Mouse (Mus musculus): ENCODE results near the gene Gspt1. TPM values are rescaled to one million over a fixed set of nuclear protein-coding genes. Genes with fewer than 3 reads are reported as not detected.

Gene Gspt1
- total and polyA plus RNA-seq, 3 experiments = 84.4 to 547 (median 376) TPM

DNA sequence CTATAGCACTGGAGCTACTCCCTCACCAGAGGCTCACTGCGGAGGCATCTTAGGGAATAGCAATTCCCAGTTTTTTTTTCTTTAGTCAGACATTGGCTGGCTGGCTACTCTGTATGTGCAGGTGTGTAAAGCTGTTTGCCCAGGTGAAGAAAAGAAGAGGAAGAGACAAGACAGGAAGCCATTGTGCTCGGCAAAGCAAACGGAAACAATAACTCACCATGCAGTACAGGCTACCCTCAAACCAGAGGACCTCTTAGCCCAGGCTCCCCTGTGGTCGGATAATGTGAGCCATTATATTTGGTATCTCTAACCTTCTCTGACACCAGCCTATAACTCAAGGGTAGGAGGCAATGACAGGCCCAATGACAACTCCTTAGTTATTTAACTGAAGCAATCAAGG is 57.1 kb downstream of the Gspt1 start:
- no peak overlapping the region for H3K27ac ChIP-seq (ENCODE audit: control insufficient read depth, low read depth, low read length)
- H3K9ac ChIP-seq (ENCODE audit: control insufficient read depth, low read depth, low read length, poor library complexity, severe bottlenecking) = no peak overlapping the region
- no peaks in the 10 kb centered on the region for H3K9me3 ChIP-seq (replicated peaks; ENCODE audit: insufficient read depth, low read length)
- peaks cover 43 to 48% of the 10 kb centered on the region in 2 experiments for H3K36me3 ChIP-seq (ENCODE audit: control insufficient read depth in 1 of 2, insufficient read depth in 2 of 2, low read length in 2 of 2)
- no peak for DNase-seq (ENCODE audit: low read depth, low spot score)
- no peak overlapping the region for H3K4me3 ChIP-seq (ENCODE audit: control insufficient read depth in 1 of 2, insufficient read depth in 1 of 2, low read depth in 2 of 2, low read length in 2 of 2)
- no peaks in the 10 kb centered on the region for H3K27me3 ChIP-seq (ENCODE audit: control insufficient read depth in 1 of 2, insufficient read depth in 2 of 2, low read length in 2 of 2)
- H3K4me1 ChIP-seq (ENCODE audit: control insufficient read depth in 1 of 2, insufficient read depth in 2 of 2, low read length in 2 of 2) = peaks cover 2 to 8% of the 10 kb centered on the region in 2 experiments; a peak in 2 of 4 replicates
- H3K79me2 ChIP-seq (ENCODE audit: control insufficient read depth, insufficient read depth, low read length, poor library complexity) = peaks cover 23% of the 10 kb centered on the region
- TF ChIP-seq POLR2AphosphoS2 (IDR thresholded peaks at IDR 0.05; ENCODE audit: low read length) = no peak
- no peak for TF ChIP-seq USF1 (IDR thresholded peaks at IDR 0.05; ENCODE audit: low read depth, low read length)
- no peak for TF ChIP-seq SMC3 (IDR thresholded peaks at IDR 0.05; ENCODE audit: low read depth, low read length)
- TF ChIP-seq TCF12 (IDR thresholded peaks at IDR 0.05; ENCODE audit: low read depth, low read length) = no peak
- TF ChIP-seq USF2 (IDR thresholded peaks at IDR 0.05; ENCODE audit: borderline replicate concordance in 1 of 2, insufficient read depth in 1 of 2, low read depth in 1 of 2, low read length in 2 of 2) = no peak
- no peak for TF ChIP-seq ELF1 (IDR thresholded peaks at IDR 0.05; ENCODE audit: low read depth, low read length)
- TF ChIP-seq ZKSCAN1 (IDR thresholded peaks at IDR 0.05; ENCODE audit: low read depth, low read length) = no peak
- no peak for TF ChIP-seq MYC (IDR thresholded peaks at IDR 0.05; ENCODE audit: low read depth, low read length)
- TF ChIP-seq MAFK (IDR thresholded peaks at IDR 0.05; ENCODE audit: borderline replicate concordance, low read depth, low read length) = no peak
- no peak for TF ChIP-seq TAL1 (IDR thresholded peaks at IDR 0.05; ENCODE audit: low read length)
- TF ChIP-seq ZC3H11A (IDR thresholded peaks at IDR 0.05; ENCODE audit: low read depth, low read length) = no peak
- TF ChIP-seq RCOR1 (IDR thresholded peaks at IDR 0.05; ENCODE audit: low read depth, low read length) = no peak
- TF ChIP-seq MAX (IDR thresholded peaks at IDR 0.05; ENCODE audit: low read length) = no peak
- no peak for TF ChIP-seq CTCF (IDR thresholded peaks at IDR 0.05 in 2 of 3, conservative IDR thresholded peaks at IDR 0.05 in 1 of 3; ENCODE audit: control insufficient read depth in 1 of 3, insufficient read depth in 1 of 3, low read depth in 2 of 3, low read length in 3 of 3, poor library complexity in 1 of 3, severe bottlenecking in 1 of 3)
- TF ChIP-seq NELFE (IDR thresholded peaks at IDR 0.05; ENCODE audit: low read depth, low read length) = no peak
- no peak for TF ChIP-seq RAD21 (IDR thresholded peaks at IDR 0.05; ENCODE audit: low read depth, low read length)
- no peak for TF ChIP-seq GATA1 (IDR thresholded peaks at IDR 0.05; ENCODE audit: low read depth, low read length)
- no peak for TF ChIP-seq EP300 (IDR thresholded peaks at IDR 0.05; ENCODE audit: low read depth in 1 of 2, low read length in 2 of 2)

DNA sequence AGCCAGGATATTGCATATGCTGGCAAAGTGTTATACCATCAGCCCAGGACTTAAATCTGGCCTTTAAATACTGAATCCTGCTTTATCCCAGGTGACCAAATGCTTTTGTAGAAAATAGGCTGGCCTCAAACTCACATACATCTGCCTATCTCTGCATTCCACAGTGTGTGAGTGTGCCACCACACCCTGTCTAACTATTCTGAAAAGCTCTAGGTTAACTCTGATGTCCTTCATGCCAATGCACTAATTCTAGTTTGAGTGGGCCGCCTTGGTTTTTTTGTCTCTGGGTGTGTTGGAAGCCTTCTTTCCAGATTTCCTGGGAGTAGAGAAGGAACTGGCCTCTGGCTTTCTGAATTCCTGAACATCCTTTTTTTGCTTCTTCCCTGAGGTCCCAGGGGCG is 60.9 kb downstream of the Gspt1 start:
- no peaks in the 10 kb centered on the region for H3K4me1 ChIP-seq (ENCODE audit: control insufficient read depth in 1 of 2, insufficient read depth in 2 of 2, low read length in 2 of 2)
- peaks cover 10 to 32% of the 10 kb centered on the region in 2 experiments for H3K36me3 ChIP-seq (ENCODE audit: control insufficient read depth in 1 of 2, insufficient read depth in 2 of 2, low read length in 2 of 2)
- H3K79me2 ChIP-seq (ENCODE audit: control insufficient read depth, insufficient read depth, low read length, poor library complexity) = peaks cover 3% of the 10 kb centered on the region; the same call in 1 of the 2 replicates
- no peak for DNase-seq (ENCODE audit: low read depth, low spot score)
- no peak for TF ChIP-seq ZKSCAN1 (IDR thresholded peaks at IDR 0.05; ENCODE audit: low read depth, low read length)
- H3K9me3 ChIP-seq (replicated peaks; ENCODE audit: insufficient read depth, low read length) = no peaks in the 10 kb centered on the region
- no peak overlapping the region for H3K27ac ChIP-seq (ENCODE audit: control insufficient read depth, low read depth, low read length)
- H3K27me3 ChIP-seq (ENCODE audit: control insufficient read depth in 1 of 2, insufficient read depth in 2 of 2, low read length in 2 of 2) = no peaks in the 10 kb centered on the region
- H3K9ac ChIP-seq (ENCODE audit: control insufficient read depth, low read depth, low read length, poor library complexity, severe bottlenecking) = no peak overlapping the region
- H3K4me3 ChIP-seq (ENCODE audit: control insufficient read depth in 1 of 2, insufficient read depth in 1 of 2, low read depth in 2 of 2, low read length in 2 of 2) = no peak overlapping the region

Measured in MEL (cell line).